Mouse (Mus musculus): ENCODE data around the gene Coro1c.
"Not testable (repeated sequence)": the region's sequence is repeated elsewhere in the genome, so short reads cannot be mapped to it uniquely, and the experiment has no call there.

Coro1c gene

GRCm38 (mm10) chr5:113824228-113824627 lies 84.3 kb downstream of the Coro1c start:
- no peak for DNase-seq

- DNase-seq: no peak
These were observed 90.0 kb downstream of the Coro1c start for GRCm38 (mm10) chr5:113818572-113818971.

DNA sequence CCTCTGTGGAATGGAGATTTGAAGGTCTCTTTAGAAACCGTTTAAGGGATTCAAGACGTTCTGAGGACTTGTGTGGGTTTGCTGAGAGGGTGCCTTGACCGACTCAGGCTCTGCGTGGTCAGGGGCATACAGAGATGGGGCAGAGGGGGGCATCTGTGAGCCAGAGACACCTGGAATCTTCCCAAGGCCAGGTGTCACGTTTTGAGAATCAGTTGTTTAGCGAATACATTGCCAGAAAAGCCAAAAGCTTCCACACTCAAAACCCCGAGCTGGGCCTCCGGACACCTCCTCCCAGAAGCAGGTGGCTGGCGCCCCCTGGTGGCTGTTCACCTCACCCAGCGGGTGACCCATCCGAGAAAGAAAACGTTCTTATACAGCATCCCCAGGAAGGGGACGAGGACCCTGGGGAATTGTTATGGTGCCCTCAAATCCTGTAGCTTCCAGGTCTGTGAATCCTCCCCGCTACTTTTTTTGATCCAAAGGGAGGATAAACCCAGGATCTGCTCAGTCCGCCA lies 92.9 kb downstream of the Coro1c start:
- DNase-seq: peak; percentile 84

- no peak for DNase-seq
These were observed 93.5 kb downstream of the Coro1c start for GRCm38 (mm10) chr5:113815041-113815389.

- no peak for DNase-seq
These were observed 94.2 kb downstream of the Coro1c start for GRCm38 (mm10) chr5:113814111-113815040.

DNA sequence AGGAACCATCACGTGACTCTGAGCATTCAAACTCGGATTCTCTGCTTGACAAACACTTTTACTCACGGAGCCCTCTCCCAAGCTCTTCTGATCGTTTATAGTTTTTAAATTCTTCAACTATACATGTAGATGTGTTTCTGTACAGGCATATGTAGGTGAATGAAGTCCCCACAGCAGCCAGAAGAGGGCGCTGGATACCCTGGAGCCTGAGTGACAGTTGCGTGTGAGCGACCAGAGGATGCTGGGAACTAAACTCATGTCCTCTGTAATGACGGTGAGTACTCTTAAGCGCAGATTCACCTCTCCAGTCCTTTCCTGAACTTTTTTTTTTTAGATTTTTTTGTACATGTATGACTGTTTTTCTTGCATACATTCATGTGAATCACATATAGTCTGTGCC lies 95.0 kb downstream of the Coro1c start:
- no peak for DNase-seq

DNA sequence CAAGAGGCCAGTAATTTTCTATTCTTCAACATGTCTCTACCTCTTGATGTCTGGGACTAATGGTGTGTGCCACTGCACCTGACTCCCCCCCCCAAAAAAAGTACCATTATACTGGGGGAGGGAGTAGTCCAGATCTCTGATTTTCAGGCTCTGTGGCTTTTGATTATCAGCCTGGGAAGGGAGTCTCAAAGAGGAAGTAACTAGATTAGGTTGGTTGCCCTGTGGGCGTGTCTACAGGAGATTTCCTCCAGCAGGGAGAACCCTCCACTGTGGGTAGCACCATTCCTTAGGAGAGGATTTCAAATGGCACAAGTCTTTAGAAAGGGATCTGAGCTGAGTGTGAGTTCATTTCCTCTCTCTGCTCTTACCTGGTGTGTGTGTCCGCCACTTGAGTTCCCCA lies 95.9 kb downstream of the Coro1c start:
- no peak for DNase-seq

DNA sequence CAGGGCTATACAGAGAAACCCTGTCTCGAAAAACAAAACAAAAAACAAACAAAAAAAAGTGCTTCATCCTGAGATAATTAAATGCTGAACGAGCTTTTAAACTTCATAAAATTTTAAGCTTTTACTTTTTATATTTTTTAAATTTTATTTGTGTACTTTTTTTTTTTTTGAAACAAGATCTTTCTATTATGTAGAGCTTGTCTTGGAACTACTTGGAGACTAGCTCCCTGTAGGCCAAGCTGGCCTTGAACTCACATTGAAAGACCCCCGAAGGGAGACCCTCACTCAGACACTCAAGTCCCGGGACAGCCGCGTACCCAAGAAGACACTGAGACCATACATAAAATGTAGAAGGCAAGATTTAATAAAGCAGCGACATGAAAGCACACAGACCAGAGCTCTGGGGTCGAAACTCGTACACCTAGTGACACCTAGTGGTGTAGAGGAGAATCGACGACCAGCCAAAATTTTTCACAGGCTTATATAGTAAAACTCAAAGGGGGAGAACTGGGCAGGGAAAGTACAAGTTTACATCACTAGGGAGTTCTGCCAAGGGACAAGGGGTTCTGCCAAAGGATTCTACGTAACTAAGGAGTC lies 96.6 kb downstream of the Coro1c start:
- DNase-seq: not testable (repeated sequence)

- DNase-seq: no peak
These were observed 98.4 kb downstream of the Coro1c start for GRCm38 (mm10) chr5:113810111-113810510.

GRCm38 (mm10) chr5:113808177-113808576 lies 100.4 kb downstream of the Coro1c start:
- DNase-seq: no peak

DNA sequence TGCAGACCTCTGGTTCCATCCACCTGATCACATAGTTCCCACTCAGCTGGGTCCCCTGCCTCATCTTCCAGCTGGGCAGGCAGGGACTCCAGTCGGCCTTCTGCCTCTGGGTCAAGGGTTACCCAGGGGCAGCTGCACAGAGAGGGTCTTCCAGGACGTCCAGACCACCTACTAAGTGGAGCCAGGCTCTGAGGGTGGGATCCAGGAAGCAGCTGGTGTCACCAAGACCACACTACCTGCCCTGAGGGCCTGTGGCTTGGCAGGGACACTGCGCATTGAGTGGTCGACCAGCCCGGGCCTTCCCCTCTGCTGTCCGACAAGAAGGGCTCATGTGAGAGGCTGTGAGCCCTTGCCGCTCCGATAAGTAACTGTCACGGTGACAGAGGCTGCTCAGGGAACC lies 100.8 kb downstream of the Coro1c start:
- no peak for DNase-seq

DNA sequence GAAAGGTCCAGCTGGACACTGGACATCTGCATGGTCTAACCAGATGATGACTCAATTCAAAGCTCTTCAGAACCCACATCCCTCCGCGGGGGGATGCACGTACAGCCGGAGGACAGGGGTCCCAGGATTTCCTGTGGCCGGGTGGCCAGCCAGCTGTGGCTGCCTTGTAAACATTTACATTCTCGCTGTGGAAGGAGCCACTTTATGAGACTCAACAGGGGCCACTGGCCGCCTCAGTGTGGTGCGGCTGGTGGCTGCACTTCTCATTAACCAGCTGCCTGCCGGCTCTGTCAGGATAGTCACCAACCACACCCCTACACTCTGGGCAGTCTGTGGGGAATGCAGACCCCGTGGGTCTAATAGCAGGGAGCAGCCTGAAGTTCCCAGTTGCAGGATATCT lies 102.1 kb downstream of the Coro1c start:
- no peak for DNase-seq

- DNase-seq: no peak
These were observed 103.3 kb downstream of the Coro1c start for GRCm38 (mm10) chr5:113805301-113805700.

GRCm38 (mm10) chr5:113804395-113804966 lies 104.1 kb downstream of the Coro1c start:
- no peak for DNase-seq

DNA sequence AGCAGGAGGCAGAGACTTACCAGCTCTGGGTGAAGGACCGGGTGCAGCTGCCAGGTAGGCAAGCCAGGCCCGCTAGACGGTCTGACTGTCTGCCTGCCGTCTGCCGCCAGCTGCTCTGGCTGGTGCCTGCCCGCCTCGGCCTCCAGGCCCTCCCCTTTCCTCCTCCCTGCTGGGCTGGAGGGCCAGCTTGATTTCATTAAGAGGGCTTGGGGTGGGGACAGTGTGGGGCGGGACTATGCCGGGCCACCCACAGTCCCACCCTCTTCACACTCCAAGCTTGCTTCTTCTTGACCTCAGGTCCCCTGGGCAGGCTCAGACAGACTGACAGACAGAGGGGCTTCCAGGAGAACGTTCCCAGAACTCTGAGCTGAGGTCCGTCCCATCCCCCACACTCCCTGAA lies 108.3 kb downstream of the Coro1c start, which contains the start of gene Tmem119:
Gene Tmem119, minus strand, starts transcription at position 237 of the 400 bp plus-strand sequence.
- no peak for DNase-seq

DNA sequence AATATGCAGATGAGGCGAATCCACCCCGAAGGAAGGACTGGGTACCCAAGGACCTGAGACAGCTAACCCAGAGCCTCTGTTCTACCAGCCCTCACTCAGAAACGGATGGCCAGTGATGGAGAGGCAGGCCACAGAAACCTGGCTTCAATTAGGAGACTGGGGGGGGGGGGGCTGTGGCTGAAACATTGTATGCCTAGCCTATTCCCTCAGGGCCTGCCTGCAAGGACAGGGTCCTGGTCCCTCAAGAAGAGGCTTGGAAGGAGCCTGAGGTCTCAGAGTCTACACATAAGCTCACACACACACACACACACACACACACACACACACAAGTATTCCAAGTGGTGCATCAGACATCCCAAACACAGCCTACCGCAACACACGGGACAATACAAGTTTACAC lies 108.9 kb downstream of the Coro1c start:
- no peak for DNase-seq

GRCm38 (mm10) chr5:113798525-113798924 lies 110.0 kb downstream of the Coro1c start:
- DNase-seq: no peak

DNA sequence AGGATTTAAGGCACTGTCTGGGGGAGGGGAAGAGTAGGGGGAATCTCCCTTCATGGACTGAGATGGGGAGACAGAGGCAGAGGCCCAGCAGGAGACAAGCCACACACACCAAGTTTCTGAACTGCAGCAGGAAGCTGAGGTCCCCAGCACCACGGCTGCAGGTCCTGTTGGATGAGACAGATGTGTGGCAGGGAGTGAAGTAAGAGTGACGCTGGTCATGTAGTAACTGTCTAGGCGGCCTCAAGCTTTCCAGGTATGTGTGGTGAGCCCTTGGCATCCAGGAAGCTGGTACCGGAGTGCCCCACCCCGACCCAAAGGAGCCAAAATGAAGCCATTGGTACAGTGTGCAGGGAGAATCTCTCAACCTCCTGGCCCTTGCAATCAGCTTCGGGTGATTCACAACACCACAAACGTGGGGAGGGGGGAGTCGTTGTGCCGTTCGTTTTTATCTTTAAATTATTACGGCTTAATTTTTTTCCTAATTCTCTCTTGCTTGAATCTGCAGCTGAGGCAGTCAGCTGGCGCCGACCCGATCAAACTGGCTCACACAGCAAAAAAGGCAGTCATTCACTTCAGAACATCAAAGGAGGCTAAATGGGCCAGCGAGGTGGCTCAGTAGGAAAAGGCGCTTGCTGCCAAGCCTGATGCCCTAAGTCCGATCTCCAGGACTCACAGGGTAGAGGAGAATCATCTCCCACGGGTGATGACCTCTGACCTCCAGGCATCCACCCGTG lies 111.2 kb downstream of the Coro1c start:
- DNase-seq: no peak

DNA sequence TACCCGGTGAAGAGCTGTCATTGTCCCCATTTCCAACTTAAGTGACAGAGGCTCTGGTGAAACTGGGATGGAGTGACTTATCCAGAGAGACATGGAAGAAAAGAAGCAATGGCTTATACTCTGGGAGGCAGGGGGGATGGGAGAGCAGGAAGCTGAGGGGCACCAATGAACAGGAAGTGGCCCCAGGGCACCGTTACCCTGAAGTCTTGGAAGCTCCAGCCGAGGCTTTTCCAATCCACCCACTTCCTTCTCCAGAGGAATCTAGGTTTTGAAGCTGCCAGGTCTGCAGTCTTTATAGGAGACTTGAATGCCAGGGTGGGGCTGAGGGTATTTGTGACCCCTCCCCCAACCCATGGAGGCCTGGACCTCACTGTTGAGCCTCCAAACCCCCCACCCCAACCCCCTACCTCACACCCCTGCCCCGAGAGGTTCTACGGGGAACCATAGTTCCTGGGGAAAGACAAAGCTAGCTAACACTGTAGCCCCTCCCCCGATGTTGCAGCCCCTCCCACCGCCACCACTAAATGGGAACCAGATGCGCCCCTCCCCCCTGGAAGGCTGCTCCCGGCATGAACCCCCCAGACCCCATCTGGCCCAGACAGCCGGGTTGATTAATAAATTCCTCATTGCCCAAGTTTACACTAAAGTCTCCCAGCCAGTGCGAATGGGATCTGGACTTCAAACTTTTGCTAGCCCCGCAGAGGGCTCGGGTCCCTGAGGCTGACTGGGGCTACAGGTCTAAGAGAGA lies 112.0 kb downstream of the Coro1c start:
- DNase-seq: no peak

Data from right cerebral cortex, postnatal 4 days (tissue).